Mouse (Mus musculus): ENCODE results near the gene Fgf9.

DNA sequence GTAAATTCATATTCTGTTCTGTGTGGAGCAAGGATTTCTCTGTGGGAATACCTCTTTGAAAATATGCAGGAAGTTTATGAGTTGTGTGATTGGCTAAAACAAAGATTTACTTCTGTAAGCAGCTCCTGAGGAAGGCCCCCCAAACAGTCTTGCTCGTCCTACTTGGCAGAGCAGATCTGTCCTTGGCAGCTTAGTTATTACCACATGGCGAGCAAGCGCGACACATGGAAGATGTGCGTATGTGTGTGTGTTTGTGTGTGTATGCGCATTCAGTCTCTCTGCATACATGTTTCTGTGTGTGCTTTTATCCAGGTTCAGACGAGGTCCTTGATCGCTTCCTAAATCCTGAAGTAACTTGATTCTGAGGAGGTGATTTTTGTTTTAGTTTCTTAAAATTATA, 29.3 kb downstream of the Fgf9 start:
- TF ChIP-seq CTCF (conservative IDR thresholded peaks at IDR 0.05; ENCODE audit: low read length) = no peak
- TF ChIP-seq POU5F1 (IDR thresholded peaks at IDR 0.05; ENCODE audit: borderline replicate concordance, low read length) = no peak
- TF ChIP-seq NANOG (IDR thresholded peaks at IDR 0.05; ENCODE audit: borderline replicate concordance, low read length) = no peak
